Mouse (Mus musculus): ENCODE results near the gene Cma1. TPM values are rescaled to one million over a fixed set of nuclear protein-coding genes. Genes with fewer than 3 reads are reported as not detected.

Cma1 gene
- polyA plus RNA-seq, 1 experiment = 0.90 TPM

- Histone ChIP-seq H3K4me3 (ENCODE audit: insufficient read depth, poor library complexity, severe bottlenecking) (no peak within 1 kb of the TSS), H3K79me2 (ENCODE audit: control insufficient read depth, insufficient read depth) (no peaks in the 10 kb centered on the region), H3K36me3 (ENCODE audit: control insufficient read depth, insufficient read depth) (peaks cover 25% of the 10 kb centered on the region), H3K79me3 (ENCODE audit: low read depth) (no peaks in the 10 kb centered on the region), H3K27me3 (ENCODE audit: control insufficient read depth, insufficient read depth, insufficient read length) (no peaks in the 10 kb centered on the region), H3ac (ENCODE audit: control insufficient read depth, insufficient read length, low read depth) (no peak within 1 kb of the TSS)
- TF ChIP-seq FOSL1 (IDR thresholded peaks at IDR 0.05; ENCODE audit: insufficient read depth, low read length, poor library complexity, severe bottlenecking) (no peak), CTCF (IDR thresholded peaks at IDR 0.05; ENCODE audit: control insufficient read depth, insufficient read depth, insufficient read length) (no peak), CEBPB (IDR thresholded peaks at IDR 0.05; ENCODE audit: low read depth) (no peak), MYOD1 (IDR thresholded peaks at IDR 0.05; ENCODE audit: control insufficient read depth, insufficient read length, low read depth) (no peak), MAX (IDR thresholded peaks at IDR 0.05) (no peak), USF1 (IDR thresholded peaks at IDR 0.05; ENCODE audit: low read depth) (no peak), MYOG (IDR thresholded peaks at IDR 0.05; ENCODE audit: control insufficient read depth, extremely low read depth, insufficient read length) (no peak)
Observed at GRCm38 (mm10) chr14:55899701-55900413, 44.6 kb downstream of the Cma1 start, which contains the start of gene Sdr39u1. TSS of gene Sdr39u1 (minus strand) at chr14:55900293.

- Histone ChIP-seq H3ac (ENCODE audit: control insufficient read depth, insufficient read length, low read depth) (no peak overlapping the region), H3K79me3 (ENCODE audit: low read depth) (no peaks in the 10 kb centered on the region), H3K79me2 (ENCODE audit: control insufficient read depth, insufficient read depth) (no peaks in the 10 kb centered on the region), H3K4me3 (ENCODE audit: insufficient read depth, poor library complexity, severe bottlenecking) (no peak overlapping the region), H3K36me3 (ENCODE audit: control insufficient read depth, insufficient read depth) (peaks cover 33% of the 10 kb centered on the region), H3K27me3 (ENCODE audit: control insufficient read depth, insufficient read depth, insufficient read length) (no peaks in the 10 kb centered on the region)
- TF ChIP-seq MYOG (IDR thresholded peaks at IDR 0.05; ENCODE audit: control insufficient read depth, extremely low read depth, insufficient read length) (no peak), FOSL1 (IDR thresholded peaks at IDR 0.05; ENCODE audit: insufficient read depth, low read length, poor library complexity, severe bottlenecking) (no peak), USF1 (IDR thresholded peaks at IDR 0.05; ENCODE audit: low read depth) (no peak)
Observed at GRCm38 (mm10) chr14:55898947-55899346, 45.5 kb downstream of the Cma1 start.

GRCm38 (mm10) chr14:55897671-55898070, 46.8 kb downstream of the Cma1 start:
- Histone ChIP-seq H3ac (ENCODE audit: control insufficient read depth, insufficient read length, low read depth) (no peak overlapping the region), H3K27me3 (ENCODE audit: control insufficient read depth, insufficient read depth, insufficient read length) (no peaks in the 10 kb centered on the region), H3K4me3 (ENCODE audit: insufficient read depth, poor library complexity, severe bottlenecking) (no peak overlapping the region), H3K36me3 (ENCODE audit: control insufficient read depth, insufficient read depth) (peaks cover 38% of the 10 kb centered on the region), H3K79me3 (ENCODE audit: low read depth) (no peaks in the 10 kb centered on the region), H3K79me2 (ENCODE audit: control insufficient read depth, insufficient read depth) (no peaks in the 10 kb centered on the region)
- TF ChIP-seq CTCF (IDR thresholded peaks at IDR 0.05; ENCODE audit: control insufficient read depth, insufficient read depth, insufficient read length) (no peak), MYOD1 (IDR thresholded peaks at IDR 0.05; ENCODE audit: control insufficient read depth, insufficient read length, low read depth) (no peak), USF1 (IDR thresholded peaks at IDR 0.05; ENCODE audit: low read depth) (no peak), CEBPB (IDR thresholded peaks at IDR 0.05; ENCODE audit: low read depth) (no peak), MYOG (IDR thresholded peaks at IDR 0.05; ENCODE audit: control insufficient read depth, extremely low read depth, insufficient read length) (no peak), MAX (IDR thresholded peaks at IDR 0.05) (no peak)

Other genes starting within 250 kb of the Cma1 start
- gene Tgm1, start 230.7 kb downstream of the Cma1 start, polyA plus RNA-seq (2012; fragmentation: generic; extraction: Trizol) = 0.07 TPM
- 11.9 TPM for gene Rabggta, start 222.4 kb downstream of the Cma1 start, polyA plus RNA-seq (2012; fragmentation: generic; extraction: Trizol)
- gene Dhrs1, start 199.0 kb downstream of the Cma1 start, polyA plus RNA-seq (2012; fragmentation: generic; extraction: Trizol) = 63.7 TPM
- gene Nop9, start 199.0 kb downstream of the Cma1 start, polyA plus RNA-seq (2012; fragmentation: generic; extraction: Trizol) = 38.6 TPM
- gene Cideb, start 186.2 kb downstream of the Cma1 start, polyA plus RNA-seq (2012; fragmentation: generic; extraction: Trizol) = 0.05 TPM
- 0.09 TPM for gene Ltb4r2, start 183.2 kb downstream of the Cma1 start, polyA plus RNA-seq (2012; fragmentation: generic; extraction: Trizol)
- gene Ltb4r1, start 178.7 kb downstream of the Cma1 start, polyA plus RNA-seq (2012; fragmentation: generic; extraction: Trizol) = 0.05 TPM
- gene Adcy4, start 160.6 kb downstream of the Cma1 start, polyA plus RNA-seq (2012; fragmentation: generic; extraction: Trizol) = 0.02 TPM
- 0.55 TPM for gene Ripk3, start 155.8 kb downstream of the Cma1 start, polyA plus RNA-seq (2012; fragmentation: generic; extraction: Trizol)
- 1.2 TPM for gene Nfatc4, start 121.5 kb downstream of the Cma1 start, polyA plus RNA-seq (2012; fragmentation: generic; extraction: Trizol)
- gene Nynrin, start 90.7 kb downstream of the Cma1 start, polyA plus RNA-seq (2012; fragmentation: generic; extraction: Trizol) = 0.13 TPM
- gene Cbln3, start 60.3 kb downstream of the Cma1 start, polyA plus RNA-seq (2012; fragmentation: generic; extraction: Trizol) = 0.05 TPM
- 3.6 TPM for gene Khnyn, start 59.7 kb downstream of the Cma1 start, polyA plus RNA-seq (2012; fragmentation: generic; extraction: Trizol)
- gene Sdr39u1, start 44.4 kb downstream of the Cma1 start, polyA plus RNA-seq (2012; fragmentation: generic; extraction: Trizol) = 4.7 TPM
- gene Cma2, start 6.3 kb upstream of the Cma1 start, polyA plus RNA-seq (2012; fragmentation: generic; extraction: Trizol) = not detected
- gene Mcpt1, start 73.3 kb upstream of the Cma1 start, polyA plus RNA-seq (2012; fragmentation: generic; extraction: Trizol) = 0.09 TPM
- gene Mcpt9, start 85.8 kb upstream of the Cma1 start, polyA plus RNA-seq (2012; fragmentation: generic; extraction: Trizol) = not detected
- gene Mcpt2, start 97.4 kb upstream of the Cma1 start, polyA plus RNA-seq (2012; fragmentation: generic; extraction: Trizol) = not detected
- not detected for gene Mcpt4, start 117.6 kb upstream of the Cma1 start, polyA plus RNA-seq (2012; fragmentation: generic; extraction: Trizol)
- gene Mcpt8, start 140.6 kb upstream of the Cma1 start, polyA plus RNA-seq (2012; fragmentation: generic; extraction: Trizol) = 4.6 TPM
- not detected for gene Ctsg, start 157.9 kb upstream of the Cma1 start, polyA plus RNA-seq (2012; fragmentation: generic; extraction: Trizol)
- 3.3 TPM for gene Gzme, start 175.9 kb upstream of the Cma1 start, polyA plus RNA-seq (2012; fragmentation: generic; extraction: Trizol)
- gene Gzmd, start 187.9 kb upstream of the Cma1 start, polyA plus RNA-seq (2012; fragmentation: generic; extraction: Trizol) = 0.12 TPM
- gene Gzmg, start 214.9 kb upstream of the Cma1 start, polyA plus RNA-seq (2012; fragmentation: generic; extraction: Trizol) = not detected
- gene Gzmn, start 229.9 kb upstream of the Cma1 start, polyA plus RNA-seq (2012; fragmentation: generic; extraction: Trizol) = not detected